Mouse (Mus musculus): Measurements from ENCODE around the gene Sun1.
A peak's percentile ranks its signal among the peaks of the same experiment; 100 is the strongest.

Sun1 gene

DNA sequence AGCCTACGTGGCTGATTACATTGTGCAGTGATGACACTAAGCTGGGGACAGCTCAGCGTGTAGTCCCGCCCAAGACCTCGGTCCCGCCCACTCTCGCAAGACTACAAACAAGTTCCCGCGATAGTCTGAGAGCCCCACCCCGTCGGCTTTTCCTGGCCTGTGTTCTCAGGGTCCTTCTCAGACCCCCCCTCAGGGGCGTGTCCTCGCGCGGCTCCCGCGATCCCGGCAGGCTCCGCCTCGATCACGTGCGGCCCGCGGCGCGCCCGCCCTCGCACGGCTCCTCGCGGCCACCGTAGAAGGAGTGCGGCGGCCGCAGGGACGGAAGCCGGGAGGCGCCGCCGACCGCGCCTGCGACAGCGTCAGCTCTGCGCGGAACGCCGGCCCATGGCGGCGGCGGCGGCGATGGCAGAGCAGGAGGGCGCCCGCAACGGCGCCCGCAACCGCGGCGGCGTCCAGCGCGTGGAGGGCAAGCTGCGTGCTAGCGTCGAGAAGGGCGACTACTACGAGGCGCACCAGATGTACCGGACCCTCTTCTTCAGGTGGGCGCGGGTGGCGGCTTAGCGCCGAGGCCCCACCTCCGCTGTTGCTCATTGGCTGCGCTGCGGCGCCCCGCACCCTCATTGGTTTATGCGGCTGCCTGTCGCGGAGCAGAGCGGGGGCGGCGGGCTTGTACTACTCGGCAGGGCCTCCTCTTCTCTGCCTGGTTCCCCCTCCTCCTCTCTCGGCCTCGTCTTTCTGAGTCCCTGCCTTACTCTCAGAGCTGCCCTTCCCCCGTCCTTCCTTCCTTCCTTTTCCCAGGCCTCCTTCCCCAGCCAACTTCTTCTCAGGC is 51.9 kb downstream of the Sun1 start, which contains the start of gene Get4:
Gene Get4 (plus strand): TSS at position 244 of the 829 bp plus-strand sequence.
- DNase-seq, result peak; percentile 100

DNA sequence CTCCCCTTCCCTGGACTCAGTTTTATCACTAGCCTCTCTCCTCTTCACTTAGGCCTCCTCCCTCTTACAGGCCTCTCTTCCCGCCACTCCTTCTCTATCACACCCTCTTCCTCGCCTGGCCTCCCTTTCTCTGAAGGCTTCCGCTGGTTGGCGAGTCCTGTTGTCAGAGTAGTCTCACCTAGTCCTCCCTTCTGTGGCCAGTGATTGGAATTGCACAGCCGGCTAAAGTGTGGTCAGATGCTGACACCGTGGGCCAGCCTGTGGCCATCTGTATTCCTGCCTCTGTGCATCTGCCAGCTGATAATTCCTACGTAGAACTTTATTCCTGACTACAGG is 52.4 kb downstream of the Sun1 start:
- DNase-seq, result no peak

DNA sequence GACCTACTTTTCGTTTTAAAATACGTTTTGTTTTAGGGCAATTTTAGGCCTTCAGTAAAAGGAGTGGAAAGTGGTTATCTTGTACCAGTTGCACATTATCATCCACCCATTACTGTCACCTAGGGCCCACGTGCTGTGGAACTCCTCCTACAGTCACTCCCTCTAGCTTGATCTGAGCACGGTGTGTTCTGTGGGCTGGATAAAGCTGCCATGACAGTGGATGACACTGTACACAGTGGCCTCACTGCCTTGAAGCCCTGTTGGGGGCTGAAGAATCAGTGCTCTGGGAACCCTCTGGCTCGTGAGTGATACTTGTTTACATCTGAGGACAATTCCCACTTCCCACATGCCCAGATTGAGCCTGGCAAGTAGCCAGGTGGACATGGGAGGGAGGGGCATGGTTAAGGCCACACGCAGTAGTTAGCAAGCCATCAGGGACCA is 52.9 kb downstream of the Sun1 start:
- peak; percentile 62 for DNase-seq

DNA sequence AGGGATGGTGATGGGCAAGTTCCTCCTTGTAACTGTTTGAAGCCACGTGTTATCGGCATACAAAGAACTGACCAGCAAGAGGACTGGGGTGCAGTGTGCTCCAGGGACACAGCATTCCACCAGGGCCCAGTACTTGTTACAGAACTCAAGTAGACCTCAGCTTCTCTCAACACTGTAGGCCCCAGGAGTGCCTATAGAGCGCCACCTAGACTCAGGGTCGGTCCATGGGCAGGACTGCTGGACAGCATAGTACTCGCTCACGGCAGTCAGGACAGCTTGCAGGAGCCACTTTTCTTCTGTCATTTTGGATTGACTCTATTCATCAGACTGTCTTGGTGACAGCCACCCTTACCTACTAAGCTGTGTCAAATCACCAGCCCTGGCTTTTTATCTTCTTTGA is 54.5 kb downstream of the Sun1 start:
- DNase-seq, result no peak

DNA sequence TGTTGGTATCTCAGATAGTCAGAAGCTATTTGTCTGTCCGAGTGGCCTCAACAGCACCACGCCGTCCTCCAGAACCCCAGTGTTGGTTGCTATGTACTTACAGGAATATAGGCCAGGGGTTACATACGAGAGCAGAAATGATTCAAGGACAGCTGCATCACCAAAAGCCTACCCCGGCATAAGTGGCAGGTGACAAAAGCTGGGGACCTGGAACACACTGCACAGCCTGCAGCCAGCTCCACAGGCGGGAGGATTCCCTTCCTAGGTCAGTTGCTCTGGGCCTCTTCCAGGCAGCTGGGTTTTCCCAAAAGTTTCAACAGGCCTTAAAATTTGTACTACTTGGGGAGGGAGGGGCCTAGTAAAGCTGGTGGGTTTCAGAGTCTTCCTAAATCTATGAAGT is 55.3 kb downstream of the Sun1 start:
- no peak for DNase-seq

DNA sequence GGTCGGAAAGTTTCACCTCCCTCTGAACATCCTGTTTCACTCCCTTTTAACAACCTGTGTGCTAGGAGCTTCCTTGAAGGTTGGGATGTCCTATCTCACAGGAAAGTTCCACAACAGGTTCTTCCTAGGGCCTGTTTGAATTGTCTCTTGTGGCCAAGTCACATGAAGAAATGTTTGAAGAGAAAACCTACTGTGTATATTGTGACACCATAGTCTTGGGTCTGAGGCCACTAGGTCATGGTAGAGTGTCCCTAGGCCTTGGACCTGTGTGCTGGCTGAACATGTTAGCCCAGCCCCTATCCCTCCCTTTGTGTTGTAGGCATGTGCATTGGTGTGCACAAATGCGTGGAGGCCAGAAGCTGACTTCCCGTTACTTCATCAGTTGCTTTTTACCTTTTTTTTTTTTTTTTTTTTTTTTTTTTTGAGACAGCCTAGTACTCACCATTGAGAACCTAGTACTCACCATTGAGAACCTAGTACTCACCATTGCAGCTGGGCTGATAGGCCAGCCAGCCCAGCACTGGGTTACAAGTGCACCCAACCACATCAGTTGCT is 55.9 kb downstream of the Sun1 start:
- no peak for DNase-seq

DNA sequence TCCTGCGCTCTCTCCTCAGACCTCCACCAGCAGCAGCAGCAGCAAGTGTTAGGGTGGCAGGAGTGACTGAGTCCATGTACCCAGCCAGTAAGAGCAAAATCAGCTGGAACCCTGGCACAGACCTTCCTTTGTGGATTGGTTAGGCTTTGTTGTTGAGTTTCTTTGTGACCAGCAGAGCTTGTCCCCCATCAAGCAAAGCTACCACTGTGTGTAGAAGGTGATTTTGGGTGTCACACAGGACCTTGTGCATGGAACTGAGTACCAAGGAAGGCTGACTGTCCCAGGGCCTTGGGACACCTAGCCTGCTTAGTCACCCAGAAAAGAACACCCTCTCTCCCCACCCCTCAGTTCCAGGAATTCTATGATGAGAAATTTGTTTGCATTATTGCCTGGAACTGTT is 56.8 kb downstream of the Sun1 start:
- DNase-seq, result no peak

DNA sequence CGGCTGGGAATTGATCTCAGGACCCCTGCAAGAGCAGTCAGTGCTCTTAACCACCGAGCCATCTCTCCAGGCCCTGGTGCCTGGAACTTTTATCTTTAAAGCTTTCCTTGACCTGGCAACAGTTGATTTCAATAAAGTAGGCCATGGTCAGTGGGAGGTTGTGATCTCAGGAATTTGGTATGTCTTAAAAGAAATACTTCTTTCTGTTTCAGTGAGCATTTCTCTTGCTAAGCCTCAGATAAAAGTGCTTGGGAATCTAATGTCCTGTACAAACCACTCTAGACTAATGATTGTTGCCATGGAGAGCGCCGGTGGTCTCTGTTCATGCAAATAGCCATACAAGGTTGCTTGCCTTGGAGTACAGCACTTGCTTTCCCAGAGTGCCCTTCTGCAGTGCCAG is 57.4 kb downstream of the Sun1 start:
- DNase-seq, result no peak

DNA sequence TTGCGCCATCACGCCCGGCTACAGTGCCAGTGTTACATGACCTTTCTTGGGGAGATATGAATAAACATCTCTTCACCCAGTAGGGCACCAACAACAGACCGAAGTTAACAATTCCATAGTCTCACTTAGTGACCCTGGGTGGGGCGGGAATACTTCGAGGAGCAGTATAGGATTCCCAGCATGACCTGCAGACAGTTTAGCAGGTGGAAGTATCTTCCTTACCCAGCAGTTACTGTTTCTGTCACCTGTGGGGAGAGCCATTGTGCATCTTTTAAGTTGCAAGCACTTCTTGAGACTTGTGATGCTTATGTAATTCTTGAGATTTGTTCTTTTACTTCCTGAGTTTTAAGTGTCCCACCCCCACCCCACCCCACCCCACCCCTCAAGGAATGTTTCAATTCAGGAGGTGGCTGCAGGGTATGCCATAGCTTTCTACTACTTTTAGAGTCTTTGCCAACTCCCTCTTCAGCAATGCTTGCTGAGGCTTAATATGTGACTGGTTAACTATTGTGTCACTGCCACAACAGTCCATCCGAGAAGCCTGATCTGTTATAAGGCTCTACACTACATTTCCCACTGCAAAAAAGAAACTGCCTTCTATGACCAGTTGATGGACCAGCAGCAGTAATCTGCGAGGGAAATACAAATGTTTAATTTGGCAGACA is 58.1 kb downstream of the Sun1 start:
- DNase-seq, result no peak

DNA sequence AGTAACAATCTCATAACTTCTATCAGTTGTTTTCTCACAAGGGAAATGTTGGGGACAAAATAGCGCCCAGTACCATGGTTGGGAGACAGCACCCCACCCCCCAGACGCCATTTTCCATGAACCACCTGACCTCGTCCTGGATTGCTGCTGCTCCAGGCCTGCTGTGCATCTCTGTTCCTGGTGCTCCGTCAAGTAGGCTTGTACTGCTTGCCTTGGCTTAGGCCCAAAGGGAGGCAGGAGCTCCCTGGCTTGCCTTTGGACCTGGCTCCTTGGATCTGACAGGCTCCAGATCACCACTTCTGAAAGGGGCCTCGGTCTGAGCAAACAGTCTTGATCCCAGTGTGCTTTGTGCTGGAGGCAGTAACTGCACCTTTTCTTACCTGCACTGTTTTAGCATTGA is 59.4 kb downstream of the Sun1 start:
- DNase-seq, result no peak

DNA sequence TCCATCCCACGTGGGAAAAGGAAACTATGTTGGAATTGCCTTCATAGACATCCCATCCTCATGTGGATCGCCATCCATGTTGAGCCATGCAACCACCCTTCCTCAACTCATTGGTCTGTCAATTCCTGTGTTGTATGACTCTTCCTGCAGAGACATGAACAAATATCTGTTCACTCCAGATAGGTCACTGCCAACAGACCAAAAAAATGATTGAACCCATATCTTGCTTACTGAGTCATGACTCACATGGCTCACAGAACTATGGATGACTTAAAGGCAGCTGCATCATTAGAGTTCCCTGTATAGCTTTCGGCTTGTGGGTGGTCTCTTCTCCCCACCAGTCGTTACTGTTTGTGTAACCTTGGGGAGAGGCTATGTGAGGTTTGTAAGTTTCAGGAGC is 61.0 kb downstream of the Sun1 start:
- no peak for DNase-seq

DNA sequence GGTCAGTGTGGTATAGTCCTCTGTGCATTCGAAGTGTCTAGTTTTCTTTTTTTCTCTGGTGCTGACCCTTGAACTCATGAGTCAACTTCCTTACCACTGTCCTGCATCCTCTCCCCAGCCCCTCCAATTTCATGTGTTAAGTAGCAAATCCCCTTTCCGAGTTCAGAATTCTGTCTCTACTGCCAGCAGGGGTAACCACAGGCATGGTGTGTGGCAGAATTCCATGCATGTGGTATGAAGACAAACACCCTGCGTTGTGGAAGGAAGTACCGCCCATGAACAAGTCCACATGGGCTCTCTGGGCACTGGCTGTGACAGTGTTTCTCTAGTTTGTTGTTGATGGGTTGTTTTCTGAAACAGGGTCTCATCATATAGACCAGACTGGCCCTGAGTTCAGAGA is 67.2 kb downstream of the Sun1 start:
- no peak for DNase-seq

DNA sequence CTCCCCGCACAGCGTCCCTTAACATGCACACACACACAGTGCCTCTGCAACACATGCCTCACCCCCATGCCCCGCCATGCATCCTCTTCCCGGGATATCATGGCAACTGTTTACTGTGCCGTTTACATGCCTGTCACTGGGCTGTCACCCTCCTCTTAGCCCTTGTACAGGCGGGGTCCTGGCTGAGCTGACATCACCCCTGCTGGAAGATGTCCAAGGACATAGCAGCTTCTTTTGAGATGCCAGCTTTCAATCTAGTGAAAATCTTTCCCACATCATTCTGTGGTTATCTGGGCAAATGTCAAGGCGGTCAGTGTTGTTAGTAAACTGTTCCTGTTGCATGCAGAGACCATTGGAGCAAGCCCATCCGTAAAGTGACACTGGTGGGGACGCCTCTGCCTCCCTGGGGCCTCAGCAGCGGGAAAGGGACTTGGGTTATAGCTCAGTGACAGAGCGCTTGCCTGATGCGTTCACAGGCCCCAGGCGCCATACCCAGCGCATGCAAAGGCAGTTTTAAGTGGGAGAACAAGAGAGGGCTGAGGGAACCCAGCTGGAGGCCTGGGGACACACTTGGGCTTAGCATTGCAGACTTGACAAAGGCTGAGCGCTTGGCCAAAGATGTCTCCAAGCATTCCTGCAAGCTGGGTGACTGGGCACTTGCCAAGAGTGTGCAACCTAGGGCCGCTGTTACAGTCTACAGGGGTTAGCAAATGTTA is 70.5 kb downstream of the Sun1 start:
- peak; percentile 50 for DNase-seq

DNA sequence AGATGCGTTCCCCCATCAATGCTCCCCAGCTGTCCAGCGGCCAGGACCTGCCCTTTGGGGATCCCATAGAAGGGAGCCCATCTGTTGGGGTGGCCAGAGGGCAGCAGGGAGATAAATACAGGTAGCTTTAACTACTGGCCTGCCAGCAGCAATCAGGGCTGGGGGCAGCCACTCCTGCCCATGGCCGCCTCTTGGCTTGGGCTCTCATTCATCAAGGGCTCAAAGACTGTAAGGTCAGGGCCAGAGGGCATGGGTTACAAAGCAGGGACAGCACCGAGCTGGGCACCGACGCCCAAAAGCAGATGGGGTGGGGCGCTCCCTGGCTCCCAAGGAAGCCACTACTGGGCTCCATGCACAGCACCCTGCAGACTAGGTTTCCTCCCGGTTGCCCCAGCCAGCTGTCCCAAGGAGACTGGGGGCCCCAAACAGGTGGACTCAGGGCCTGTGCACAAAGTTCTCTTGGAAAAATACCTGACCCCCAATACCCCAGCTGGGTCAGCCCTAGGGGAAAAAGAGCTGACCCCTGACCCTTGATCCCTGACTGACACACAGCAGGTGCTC is 71.6 kb downstream of the Sun1 start:
- DNase-seq, result no peak

DNA sequence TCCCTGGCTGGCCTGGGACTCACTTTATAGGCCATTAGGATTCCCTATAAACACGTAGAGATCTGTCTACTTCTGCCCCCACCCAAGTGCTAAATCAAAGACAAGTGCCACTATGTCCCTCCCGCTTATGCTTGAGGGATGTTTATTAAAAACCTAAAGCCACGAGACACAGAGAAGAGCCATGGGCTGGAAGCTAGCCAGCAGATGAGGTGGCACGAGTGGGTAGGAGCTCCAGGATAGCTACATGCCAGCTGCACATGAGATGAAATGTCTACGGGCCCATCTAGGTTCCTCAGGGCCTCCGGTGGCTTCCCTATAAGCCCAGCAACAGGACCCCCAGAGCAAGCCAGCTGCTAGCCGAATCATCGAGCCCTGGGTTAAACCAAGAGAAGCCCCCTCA is 76.8 kb downstream of the Sun1 start:
- DNase-seq, result no peak

DNA sequence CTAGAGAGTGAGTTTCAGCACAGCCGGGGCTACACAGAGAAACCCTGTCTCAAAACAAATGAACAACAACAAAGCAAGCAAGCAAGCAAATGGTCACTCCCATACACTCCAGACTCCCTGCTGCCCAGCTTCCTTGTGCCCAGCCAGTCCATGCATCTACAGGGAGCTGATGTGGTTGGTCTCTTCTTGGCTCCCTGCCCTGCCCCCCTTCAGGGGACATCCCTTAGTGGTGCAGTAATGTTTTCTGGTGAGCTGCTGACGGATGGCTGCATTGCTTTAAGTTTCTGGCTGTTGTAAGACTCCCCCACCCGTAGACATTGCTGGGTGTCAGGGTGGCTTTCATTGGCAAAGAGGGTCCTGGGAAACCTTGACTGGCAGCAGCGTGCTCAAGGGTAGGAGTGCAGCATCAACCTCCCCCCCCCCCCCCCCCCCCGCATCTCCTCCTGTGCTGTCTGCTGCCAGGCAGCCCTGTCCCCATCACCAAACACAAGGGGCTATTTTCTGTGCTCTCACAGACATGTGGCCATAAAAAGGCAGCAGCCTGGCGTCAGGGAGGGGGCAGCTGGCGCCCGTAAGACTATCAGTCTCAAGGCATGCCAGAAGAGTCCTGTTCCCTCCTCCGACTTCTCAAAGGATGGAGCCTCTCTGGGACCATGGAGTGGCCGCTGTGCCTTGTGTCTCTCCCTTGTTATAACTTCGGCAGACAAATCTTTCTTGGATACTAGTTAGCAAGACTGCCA is 81.1 kb downstream of the Sun1 start:
- DNase-seq, result no peak

DNA sequence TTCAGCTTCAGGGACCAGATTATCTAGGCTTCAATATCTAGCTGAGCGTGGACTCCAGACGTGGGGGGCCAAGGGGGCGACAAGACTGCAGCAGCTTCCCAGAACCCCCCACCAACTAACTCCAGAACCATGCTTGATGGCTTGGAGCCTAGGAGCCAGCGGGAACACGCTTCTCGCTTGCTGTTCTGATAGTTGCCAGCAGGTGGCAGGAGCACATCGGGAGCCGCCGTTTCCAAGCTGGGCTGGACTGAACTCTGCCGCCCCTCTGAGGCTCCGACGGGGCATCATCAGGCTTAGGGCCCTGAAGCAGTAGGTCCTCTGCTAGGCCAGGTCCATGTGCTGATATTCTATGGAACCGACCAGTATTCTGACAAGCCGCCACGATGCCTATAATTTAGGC is 81.8 kb downstream of the Sun1 start:
- peak; percentile 86 for DNase-seq

DNA sequence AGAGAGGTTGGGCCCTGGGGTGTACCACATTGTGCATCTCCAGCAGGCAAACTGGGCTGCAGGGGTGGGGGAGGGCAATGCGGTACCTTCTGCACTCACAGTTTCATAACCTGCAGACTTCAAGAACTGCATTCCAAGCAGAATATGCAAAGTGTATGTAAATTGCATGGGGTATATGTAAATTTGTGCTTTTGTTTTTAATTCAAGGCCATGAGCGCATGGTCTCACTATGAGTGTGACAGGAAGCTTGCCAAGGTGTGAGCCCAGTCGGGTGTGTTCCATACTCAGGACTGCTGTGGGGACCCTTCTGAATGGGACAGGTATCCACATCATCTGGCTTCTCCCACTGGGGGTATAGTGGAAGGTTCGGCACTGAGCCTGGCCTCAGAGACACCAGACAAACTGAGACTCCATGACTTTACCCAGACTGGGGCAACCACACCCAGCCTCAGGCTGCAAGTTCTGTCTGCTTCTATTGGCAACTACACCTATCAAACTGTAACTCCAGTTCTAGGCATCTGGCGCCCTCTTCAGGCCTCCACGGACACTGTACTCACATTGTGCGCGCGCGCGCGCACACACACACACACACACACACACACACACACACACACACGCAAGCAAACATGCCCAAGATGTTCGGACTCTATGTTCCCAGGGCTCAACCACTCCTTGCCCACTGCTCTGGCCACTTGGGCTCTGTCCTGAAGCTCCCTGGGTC is 83.2 kb downstream of the Sun1 start:
- no peak for DNase-seq

DNA sequence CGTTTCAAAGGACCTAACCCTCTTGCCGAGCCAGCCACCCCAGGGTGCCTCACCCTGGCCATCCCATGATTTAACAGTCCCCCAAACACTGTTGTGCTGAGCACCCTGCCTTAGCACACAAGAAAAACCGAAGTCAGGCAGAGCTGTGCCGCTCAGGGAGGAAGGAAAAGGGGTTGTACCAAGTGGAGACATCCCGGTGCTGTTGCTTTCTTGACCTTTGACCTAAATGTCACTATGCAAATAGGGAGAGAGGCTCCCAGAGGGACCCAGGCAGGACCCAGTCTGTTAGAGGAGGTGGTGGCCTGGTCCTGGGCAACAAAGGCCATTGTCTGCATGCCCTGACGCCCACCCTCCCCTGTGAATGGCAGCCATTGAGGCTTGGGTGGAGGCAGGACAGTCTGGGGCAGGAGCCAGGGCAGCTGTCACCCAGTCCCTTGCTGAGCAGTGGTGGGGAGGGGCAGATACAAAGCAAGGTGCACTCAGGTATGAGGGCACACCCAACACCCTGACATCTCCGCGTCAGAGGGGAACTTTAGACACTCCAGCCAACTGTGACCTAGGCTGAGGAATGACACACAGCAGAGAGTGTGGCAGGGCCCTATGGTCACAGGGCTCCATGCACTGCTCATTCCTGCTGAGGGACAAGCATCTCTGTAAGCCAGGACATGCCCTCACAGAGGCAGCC is 85.1 kb downstream of the Sun1 start:
- DNase-seq, result no peak

DNA sequence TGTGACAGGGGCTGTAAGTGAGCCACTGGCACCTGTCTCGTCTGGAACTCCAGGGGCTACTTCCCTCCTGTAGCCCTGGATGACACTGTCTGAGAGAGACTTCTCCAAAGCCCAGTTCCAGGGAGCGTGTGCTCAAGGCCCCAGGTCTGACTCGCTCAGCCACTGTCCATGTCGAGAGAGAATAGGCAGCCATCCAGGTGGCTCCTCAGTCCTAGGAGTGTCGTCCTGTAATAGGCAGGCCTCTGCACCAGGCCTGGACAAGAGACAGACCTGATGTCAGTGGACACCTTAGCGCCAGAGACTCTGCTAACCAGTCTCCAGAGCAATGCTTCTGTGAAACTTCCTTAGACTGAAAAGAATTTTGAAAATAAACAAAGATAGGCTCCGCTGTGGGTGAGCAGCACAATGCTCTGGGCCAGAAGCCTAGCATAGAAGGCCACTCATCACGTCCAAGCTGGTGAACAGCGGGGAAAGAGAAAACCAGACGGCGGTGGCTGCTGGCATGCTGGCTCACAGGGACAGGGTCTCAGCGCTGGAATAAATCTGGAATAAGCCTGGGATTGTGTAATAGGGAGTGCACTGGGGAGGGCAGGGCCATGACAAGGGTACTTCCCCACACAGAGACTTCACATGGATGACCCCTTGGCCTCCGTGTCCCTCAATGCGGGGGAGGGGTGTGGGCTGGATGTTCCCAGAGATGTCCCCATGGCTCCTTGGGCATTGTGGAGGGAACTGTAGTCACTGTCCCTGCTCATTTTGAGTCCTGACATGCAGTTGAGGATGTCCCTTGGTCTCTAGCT is 85.9 kb downstream of the Sun1 start:
- DNase-seq, result no peak
